Mouse (Mus musculus) olfactory bulb, adult 2 months (tissue): ENCODE measurements at regions not wholly inside any gene's neighbourhood (a gene's known extent, or its start where the extent isn't known, plus 50 kb on each side); places are given as distances from the start of the nearest gene placed in this dataset.

ENCODE experiments used
- CTCF ChIP-seq: fragments of 200-500 bp; IDR thresholded peaks from 2 replicates; pipeline ENCODE4 v1.5.1; 2012; ENCODE audit warnings: low read depth, mild to moderate bottlenecking, low read length, moderate library complexity; ENCODE audit not compliant: insufficient read depth
- POLR2A ChIP-seq: fragments of 200-500 bp; IDR thresholded peaks from 2 replicates; pipeline ENCODE4 v1.6.1; 2012; ENCODE audit warnings: mild to moderate bottlenecking, low read depth, low read length, moderate library complexity; ENCODE audit not compliant: insufficient read depth

- TF ChIP-seq POLR2A: no peak
- TF ChIP-seq CTCF: no peak
Measured at GRCm38 (mm10) chr2:51222851-51223250, 73.9 kb upstream of the Rnd3 start.
